Mouse (Mus musculus): ENCODE measurements around the gene Rapgef5. TPM values are rescaled to one million over a fixed set of nuclear protein-coding genes. Genes with fewer than 3 reads are reported as not detected.

Rapgef5 gene
- total RNA-seq, 2 experiments from 2014 or later, result 38.3 to 41.4 TPM

GRCm38 (mm10) chr12:117664644-117665043, 148.4 kb downstream of the Rapgef5 start:
- no peak for DNase-seq (ENCODE audit: low spot score in 2 of 2)

- DNase-seq (ENCODE audit: low spot score in 2 of 2), result no peak
These were observed 150.1 kb downstream of the Rapgef5 start for GRCm38 (mm10) chr12:117666391-117666790.

- DNase-seq (ENCODE audit: low spot score in 2 of 2), result no peak
These were observed 153.5 kb downstream of the Rapgef5 start for GRCm38 (mm10) chr12:117669610-117670400.

- DNase-seq (ENCODE audit: low spot score in 2 of 2), result no peak
These were observed 156.9 kb downstream of the Rapgef5 start for GRCm38 (mm10) chr12:117673188-117673587.

GRCm38 (mm10) chr12:117674511-117674910, 158.2 kb downstream of the Rapgef5 start:
- no peak for DNase-seq (ENCODE audit: low spot score in 2 of 2)

- DNase-seq (ENCODE audit: low spot score in 2 of 2), result no peak
These were observed 160.0 kb downstream of the Rapgef5 start for GRCm38 (mm10) chr12:117676265-117676664.

GRCm38 (mm10) chr12:117678916-117679315, 162.6 kb downstream of the Rapgef5 start:
- DNase-seq (ENCODE audit: low spot score in 2 of 2), result no peak

- no peak for DNase-seq (ENCODE audit: low spot score in 2 of 2)
These were observed 163.5 kb downstream of the Rapgef5 start for GRCm38 (mm10) chr12:117679795-117680194.

GRCm38 (mm10) chr12:117681273-117681672, 165.0 kb downstream of the Rapgef5 start:
- DNase-seq (ENCODE audit: low spot score in 2 of 2), result no peak

- no peak for DNase-seq (ENCODE audit: low spot score in 2 of 2)
These were observed 167.1 kb downstream of the Rapgef5 start for GRCm38 (mm10) chr12:117683377-117683776.

- no peak for DNase-seq (ENCODE audit: low spot score in 2 of 2)
These were observed 167.7 kb downstream of the Rapgef5 start for GRCm38 (mm10) chr12:117683984-117684383.

GRCm38 (mm10) chr12:117684788-117685187, 168.5 kb downstream of the Rapgef5 start:
- no peak for DNase-seq (ENCODE audit: low spot score in 2 of 2)

- no peak for DNase-seq (ENCODE audit: low spot score in 2 of 2)
These were observed 169.1 kb downstream of the Rapgef5 start for GRCm38 (mm10) chr12:117685336-117685735.

- no peak for DNase-seq (ENCODE audit: low spot score in 2 of 2)
These were observed 170.5 kb downstream of the Rapgef5 start for GRCm38 (mm10) chr12:117686732-117687131.

GRCm38 (mm10) chr12:117688655-117689548, 172.6 kb downstream of the Rapgef5 start:
- peak in 1 of 2 experiments; percentile 27 for DNase-seq (ENCODE audit: low spot score in 2 of 2)

- no peak for DNase-seq (ENCODE audit: low spot score in 2 of 2)
These were observed 175.1 kb downstream of the Rapgef5 start for GRCm38 (mm10) chr12:117691336-117691735.

GRCm38 (mm10) chr12:117692775-117693174, 176.5 kb downstream of the Rapgef5 start:
- no peak for DNase-seq (ENCODE audit: low spot score in 2 of 2)

- DNase-seq (ENCODE audit: low spot score in 2 of 2), result no peak
These were observed 183.8 kb downstream of the Rapgef5 start for GRCm38 (mm10) chr12:117699950-117700665.

- DNase-seq (ENCODE audit: low spot score in 2 of 2), result no peak
These were observed 184.6 kb downstream of the Rapgef5 start for GRCm38 (mm10) chr12:117700927-117701326.

GRCm38 (mm10) chr12:117702291-117702690, 186.0 kb downstream of the Rapgef5 start:
- no peak for DNase-seq (ENCODE audit: low spot score in 2 of 2)

GRCm38 (mm10) chr12:117702928-117703327, 186.6 kb downstream of the Rapgef5 start:
- DNase-seq (ENCODE audit: low spot score in 2 of 2), result no peak

Measured in adrenal gland, adult 18-20 months (tissue).